Mouse (Mus musculus): ENCODE results near the gene Srd5a3.

GRCm38 (mm10) chr5:76175051-76175450, 35.0 kb downstream of the Srd5a3 start:
- TF ChIP-seq POLR2A (IDR thresholded peaks at IDR 0.05; ENCODE audit: low read depth, low read length) (no peak), CTCF (conservative IDR thresholded peaks at IDR 0.05; ENCODE audit: insufficient read depth, insufficient read length, low read depth, low read length) (no peak)

All from kidney, adult 2 months (tissue).